Mouse (Mus musculus): ENCODE results near the gene Hook2. TPM values are rescaled to one million over a fixed set of nuclear protein-coding genes. Genes with fewer than 3 reads are reported as not detected.

The Hook2 gene
- polyA plus RNA-seq, 2 experiments from 2014 or later = 4.2 to 5.6 TPM

DNA sequence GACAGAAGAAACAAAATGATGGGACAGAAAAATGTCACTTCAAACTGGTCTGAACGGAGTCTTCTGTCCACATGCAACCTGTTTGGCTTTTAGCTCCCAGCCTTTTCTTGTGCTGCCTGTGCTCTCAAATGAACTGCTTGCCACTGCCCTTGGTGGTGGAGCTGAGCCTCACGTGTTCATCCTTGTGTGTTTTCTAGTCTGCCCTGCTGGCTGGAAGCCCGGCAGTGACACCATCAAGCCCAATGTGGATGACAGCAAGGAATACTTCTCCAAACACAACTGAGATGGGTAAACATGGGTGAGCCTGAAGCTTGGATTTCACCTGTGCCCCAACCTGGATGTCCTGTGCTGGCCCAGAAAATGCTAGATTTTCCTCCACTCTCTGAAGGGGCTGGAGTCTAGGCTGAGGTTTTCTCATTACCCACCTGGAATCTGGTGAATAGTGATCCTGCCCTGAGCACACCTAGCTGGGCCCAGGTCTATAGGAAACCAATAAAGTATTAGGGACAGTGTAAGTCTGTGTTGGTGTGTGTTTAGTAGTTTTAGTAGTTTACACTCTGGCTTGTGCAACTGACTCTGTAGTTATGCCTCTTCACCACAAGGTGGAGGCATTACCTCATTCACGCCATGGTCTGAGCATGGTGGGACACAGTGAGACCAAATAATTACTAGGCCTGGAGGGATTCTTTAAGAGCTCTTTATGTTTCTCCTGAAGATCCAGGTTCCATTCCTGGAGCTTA lies 16.4 kb upstream of the Hook2 start:
- no peak for ATAC-seq

GRCm38 (mm10) chr8:84974543-84975142 lies 15.8 kb upstream of the Hook2 start:
- no peak for ATAC-seq

DNA sequence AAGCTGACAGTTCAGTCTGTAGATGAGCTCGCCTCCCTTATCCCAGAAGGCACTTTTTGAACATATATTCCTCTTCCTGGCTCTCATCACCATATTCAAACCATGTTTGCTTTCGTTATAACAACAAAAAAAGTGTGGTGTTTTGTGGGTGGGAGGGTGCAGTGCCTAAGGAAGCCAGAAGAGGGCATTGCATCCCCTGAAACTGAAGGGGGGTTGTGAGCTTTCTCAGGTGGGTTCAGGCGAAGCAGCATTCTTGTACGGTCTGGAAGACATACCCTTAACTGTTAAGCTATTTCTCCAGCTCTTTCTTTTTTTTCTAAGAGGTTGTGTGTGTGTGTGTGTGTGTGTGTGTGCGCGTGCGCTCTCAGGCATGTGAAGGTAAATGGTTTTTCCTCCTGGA lies 15.0 kb upstream of the Hook2 start:
- ATAC-seq = no peak

- peak; percentile 51 for ATAC-seq
Measured at GRCm38 (mm10) chr8:84976031-84976762, 14.2 kb upstream of the Hook2 start.

DNA sequence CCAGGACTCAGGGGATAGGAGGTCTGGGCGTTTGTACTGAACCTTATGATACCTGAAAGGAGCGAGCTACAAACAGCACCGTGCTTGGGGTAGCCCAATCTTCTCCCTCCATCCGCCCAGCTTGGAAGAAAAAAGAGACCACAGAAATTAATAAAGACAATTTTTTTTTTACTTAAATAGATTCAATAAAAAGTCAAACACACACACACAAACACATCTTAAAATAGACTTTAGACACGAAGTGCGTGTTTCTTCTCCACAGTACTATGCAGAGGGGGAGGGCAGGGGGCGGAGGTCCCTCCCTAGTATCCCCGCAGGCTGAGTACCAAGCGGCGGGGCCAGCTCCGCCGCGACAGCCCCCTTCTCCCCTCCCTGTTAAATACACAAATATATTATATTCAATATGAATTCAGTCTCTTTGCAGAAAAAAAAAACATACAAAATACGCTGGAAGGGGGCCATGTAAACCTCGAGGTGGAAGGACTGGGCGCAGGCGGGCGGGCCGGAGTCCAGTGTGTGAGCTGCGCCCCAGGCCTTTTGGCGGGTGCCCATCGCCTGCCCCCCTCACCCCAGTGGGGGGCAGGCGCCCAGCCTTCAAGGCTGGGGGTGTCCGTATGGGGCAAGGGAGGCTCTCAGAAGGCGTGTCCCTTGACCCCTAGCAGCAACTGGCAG lies 13.5 kb upstream of the Hook2 start:
- peak; percentile 0 for ATAC-seq

GRCm38 (mm10) chr8:84977435-84978247 lies 12.8 kb upstream of the Hook2 start:
- peak; percentile 5 for ATAC-seq

DNA sequence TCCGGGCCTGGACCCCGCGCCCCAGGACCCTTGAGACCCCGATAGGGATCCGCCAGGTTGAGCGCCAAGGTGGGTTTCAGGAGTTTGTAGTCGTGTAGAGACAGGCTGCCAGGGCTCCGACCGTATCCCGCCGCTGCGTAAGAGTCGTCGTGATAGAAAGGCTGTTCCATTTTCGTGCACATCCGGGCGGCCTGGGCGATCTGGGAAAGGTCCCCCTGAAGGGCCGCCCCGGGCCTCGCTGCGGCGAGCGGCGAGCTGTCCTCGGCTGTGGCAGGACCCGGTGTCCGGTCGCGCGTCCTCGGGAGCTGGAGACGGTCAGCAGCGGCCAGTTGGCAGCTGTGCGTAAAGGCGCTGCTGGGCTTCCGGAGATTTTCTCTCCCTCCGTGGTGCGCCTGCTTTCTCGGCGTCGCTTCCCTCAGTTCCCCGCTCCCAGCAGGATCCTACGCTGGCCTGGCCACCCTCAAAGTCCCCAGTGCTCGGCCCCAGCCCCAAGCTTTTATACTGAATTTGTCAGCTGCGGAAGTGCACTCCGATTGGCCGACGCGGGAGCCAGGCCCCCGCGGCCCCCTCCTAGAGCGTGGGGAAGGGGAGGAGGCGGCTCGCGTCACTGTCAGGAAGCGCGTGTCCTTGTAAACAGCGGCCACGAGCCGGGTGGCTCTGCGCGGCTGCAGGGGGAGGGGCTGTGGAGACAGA lies 12.0 kb upstream of the Hook2 start, which contains the start of gene Junb:
TSS of gene Junb (minus strand) at position 471 of the 693 bp plus-strand sequence.
- ATAC-seq = peak; percentile 38

- peak; percentile 29 for ATAC-seq
Measured at GRCm38 (mm10) chr8:84979599-84980421, 10.6 kb upstream of the Hook2 start.

- no peak for ATAC-seq
Measured at GRCm38 (mm10) chr8:84980622-84981358, 9.6 kb upstream of the Hook2 start.

DNA sequence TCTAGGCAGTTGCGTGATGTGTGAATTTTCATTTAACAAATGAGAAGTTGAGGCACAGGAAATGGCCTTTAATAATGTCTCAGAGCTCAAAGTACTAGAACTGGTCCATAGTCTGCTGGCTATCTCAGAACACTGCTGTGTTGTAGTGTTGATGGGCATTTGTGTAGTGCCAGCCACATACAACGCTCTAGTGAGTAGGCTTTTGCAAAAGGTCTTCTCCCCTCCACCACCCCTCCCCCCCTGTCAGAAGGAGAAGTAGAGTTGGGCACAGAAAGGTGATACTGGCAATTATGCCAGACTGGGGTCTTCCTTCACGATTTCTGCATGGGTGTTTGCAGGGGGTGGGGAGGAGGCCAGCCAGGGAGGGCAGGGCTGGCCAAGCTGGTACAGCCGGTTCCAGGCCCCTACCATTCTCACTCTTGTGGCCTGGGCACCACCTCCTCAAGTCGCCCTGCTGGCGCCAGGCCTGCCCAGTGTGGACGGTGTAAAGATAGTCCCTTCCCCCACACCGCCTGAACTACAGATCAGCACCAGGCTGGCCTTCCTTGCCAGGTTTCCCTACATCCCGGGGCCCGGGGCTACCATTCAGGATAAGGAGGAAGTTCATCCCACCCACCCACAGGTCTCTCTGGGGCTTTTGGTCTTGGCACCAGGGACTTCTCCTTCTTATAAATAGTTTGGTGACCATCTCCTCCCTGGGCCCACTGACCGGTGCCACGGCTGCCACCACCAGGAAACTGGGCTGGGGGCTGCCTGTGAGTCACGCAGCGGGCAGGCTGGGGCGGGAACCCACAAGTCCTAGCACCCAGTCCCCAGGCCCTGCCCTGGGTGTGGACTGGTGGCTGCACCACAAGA lies 8.5 kb upstream of the Hook2 start:
- no peak for ATAC-seq

- no peak for ATAC-seq
Measured at GRCm38 (mm10) chr8:84982499-84983011, 7.8 kb upstream of the Hook2 start.

GRCm38 (mm10) chr8:84984294-84985048 lies 5.9 kb upstream of the Hook2 start:
- ATAC-seq = no peak

DNA sequence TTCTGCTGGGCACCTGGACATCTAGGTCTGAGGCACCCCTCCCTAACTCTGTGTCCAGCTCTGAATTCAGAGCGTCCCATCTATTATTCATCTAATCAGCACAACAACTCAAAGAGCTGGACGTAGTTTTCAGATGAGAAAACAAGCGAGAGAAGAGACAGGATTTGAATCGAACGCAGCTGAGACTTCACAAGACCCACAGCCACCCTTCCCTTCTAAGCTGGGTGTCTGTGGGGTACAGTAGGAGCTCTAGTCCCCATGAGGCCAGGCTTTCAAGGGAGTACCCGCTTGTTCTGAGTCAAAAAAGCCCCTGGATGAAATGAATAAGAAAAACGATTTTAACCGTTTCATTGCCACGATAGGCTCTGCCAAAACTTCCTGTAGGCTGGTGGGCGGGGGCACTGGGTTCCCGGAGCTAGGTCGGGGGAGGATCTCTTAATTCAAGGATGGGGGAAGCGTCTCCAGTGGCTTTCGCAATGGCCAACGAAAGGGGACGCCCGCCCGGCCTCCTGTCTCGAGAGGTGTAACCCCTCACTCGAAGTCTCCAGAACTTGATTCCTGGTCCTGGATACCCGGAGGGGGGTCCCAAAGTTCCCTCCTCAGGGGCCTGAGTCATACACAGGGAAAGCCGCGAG lies 5.2 kb upstream of the Hook2 start:
- ATAC-seq = peak; percentile 12

- peak; percentile 71 for ATAC-seq
Measured at GRCm38 (mm10) chr8:84985684-84986378, 4.6 kb upstream of the Hook2 start.

DNA sequence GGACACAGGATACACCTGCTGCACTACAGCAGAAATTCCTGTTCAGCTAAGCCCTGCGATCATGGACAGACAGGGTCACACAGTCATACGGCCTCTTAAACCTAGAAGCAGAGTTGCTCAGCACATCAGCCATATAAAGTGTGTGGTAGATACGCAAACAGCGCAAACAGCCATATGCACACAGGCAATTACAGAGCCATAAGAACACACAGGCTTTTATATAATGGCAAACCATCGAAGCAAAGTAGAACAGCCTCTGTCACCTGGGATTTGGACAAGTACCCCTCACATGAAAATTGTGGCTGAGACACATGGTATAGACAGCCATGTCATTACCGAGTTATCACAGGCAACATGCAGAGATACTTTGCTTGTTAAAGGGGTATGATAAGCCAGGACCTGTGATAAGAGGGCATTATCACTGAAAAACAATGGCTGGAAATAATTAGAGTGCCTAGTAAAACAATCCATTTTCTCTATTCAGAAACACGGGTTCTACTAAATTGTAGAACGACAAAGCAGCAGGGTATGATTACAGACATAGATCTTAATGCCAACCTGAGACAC lies 3.9 kb upstream of the Hook2 start:
- no peak for ATAC-seq

DNA sequence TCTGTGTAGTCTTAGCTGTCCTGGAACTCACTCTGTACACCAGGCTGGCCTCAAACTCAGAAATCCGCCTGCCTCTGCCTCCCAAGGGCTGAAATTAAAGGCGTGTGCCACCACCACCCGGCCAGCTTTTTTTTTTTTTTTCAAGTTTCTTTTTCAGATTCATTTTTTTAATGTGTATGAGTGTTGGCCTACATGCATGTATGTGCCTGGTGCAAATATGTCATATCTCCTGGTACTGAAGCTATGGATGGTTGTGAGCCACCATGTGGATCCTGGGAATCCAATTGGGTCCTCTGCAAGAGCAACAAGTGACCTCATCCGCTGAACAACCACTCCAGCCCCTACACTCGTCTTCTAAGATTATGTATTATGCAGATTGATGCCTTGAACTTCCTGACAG lies 3.0 kb upstream of the Hook2 start:
- no peak for ATAC-seq

All from CD4-positive, CD25-positive, alpha-beta regulatory T cell, adult 4 months (primary cell).